Mouse (Mus musculus) monocyte, adult 2 months (primary cell): Measurements from ENCODE around the gene B3galt6.

ENCODE experiments used
- DNase-seq, 2 experiments: peaks; one replicate each; pipeline ENCODE4 v3.0.0; 2022; ENCODE audit warnings: low spot score in 2 of 2, low read depth in 1 of 2

The B3galt6 gene

GRCm38 (mm10) chr4:155992241-155992905 lies at the start of gene B3galt6, which contains the start of gene Sdf4:
B3galt6 (minus strand) TSS chr4:155992649.
Sdf4 (plus strand) TSS chr4:155992872.
- peak; percentile 70 to 82 for DNase-seq

GRCm38 (mm10) chr4:156034901-156035300 lies 42.5 kb upstream of the B3galt6 start:
- no peak for DNase-seq

DNA sequence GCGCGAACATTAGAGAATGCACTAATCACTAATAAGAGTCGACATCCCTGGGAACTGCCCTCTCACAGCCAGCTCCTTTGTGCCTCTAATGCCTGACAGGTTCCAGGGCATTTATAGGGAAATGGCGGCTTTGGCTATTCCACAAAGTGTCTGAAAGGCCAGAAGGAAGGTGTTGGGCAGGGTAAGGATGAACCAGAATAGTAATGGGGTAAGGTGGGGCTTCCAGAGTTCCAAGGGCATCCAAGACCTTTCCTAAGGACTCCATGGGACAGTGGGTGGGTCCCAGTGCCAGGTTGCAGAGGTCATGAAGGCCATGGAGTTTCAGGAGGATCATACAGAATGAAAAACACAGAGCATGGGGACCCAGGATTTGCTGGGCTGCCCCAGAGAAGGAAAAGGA lies 41.9 kb upstream of the B3galt6 start:
- no peak for DNase-seq

- DNase-seq, result peak; percentile 14 to 16
Measured at GRCm38 (mm10) chr4:156033476-156034119, 41.1 kb upstream of the B3galt6 start.

- DNase-seq, result no peak
Measured at GRCm38 (mm10) chr4:156032856-156033255, 40.4 kb upstream of the B3galt6 start.

- DNase-seq, result peak in 1 of 2 experiments; percentile 14
Measured at GRCm38 (mm10) chr4:156031593-156032391, 39.3 kb upstream of the B3galt6 start.

DNA sequence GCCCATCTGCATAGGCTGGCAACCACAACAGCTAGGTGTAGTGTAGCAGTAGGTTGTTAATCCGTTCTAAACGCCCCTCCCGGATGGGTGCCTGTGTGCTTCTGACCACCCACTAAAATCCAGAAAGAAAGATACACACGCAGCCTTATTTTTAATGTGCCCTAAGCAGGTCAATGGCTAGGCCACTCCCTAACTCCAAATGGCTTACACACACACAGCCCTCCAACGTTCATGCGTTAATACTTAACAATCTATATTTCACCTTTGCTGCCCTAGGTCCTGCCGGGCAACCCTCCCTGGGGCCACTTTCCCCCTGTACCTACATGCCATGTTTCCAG lies 38.8 kb upstream of the B3galt6 start:
- no peak for DNase-seq

GRCm38 (mm10) chr4:156030651-156031118 lies 38.2 kb upstream of the B3galt6 start:
- no peak for DNase-seq

- DNase-seq, result no peak
Measured at GRCm38 (mm10) chr4:156028580-156028979, 36.1 kb upstream of the B3galt6 start.

- DNase-seq, result no peak
Measured at GRCm38 (mm10) chr4:156026013-156026412, 33.6 kb upstream of the B3galt6 start, which contains the start of gene Tnfrsf18. Tnfrsf18 (plus strand) TSS chr4:156026164.

DNA sequence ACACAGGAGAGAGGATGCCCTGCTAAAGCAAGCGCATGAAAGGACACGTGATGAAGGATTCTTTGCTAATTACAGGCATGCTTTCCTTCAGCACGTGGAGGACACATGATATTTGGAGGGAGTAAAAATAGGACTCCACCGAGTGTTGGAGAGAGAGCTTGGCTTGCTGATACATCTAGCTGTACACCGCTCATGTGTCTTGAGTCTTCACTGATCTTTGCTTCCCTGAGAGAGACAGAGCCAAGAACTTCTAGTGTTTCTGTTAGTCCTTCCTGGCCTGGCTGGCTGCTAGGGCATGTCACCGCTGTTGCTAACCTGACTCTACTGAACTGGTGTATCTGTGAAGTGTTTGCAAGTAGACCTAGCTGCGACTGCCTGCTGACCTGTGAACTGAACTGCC lies 31.7 kb upstream of the B3galt6 start:
- no peak for DNase-seq

- no peak for DNase-seq
Measured at GRCm38 (mm10) chr4:156023520-156023919, 31.1 kb upstream of the B3galt6 start.

DNA sequence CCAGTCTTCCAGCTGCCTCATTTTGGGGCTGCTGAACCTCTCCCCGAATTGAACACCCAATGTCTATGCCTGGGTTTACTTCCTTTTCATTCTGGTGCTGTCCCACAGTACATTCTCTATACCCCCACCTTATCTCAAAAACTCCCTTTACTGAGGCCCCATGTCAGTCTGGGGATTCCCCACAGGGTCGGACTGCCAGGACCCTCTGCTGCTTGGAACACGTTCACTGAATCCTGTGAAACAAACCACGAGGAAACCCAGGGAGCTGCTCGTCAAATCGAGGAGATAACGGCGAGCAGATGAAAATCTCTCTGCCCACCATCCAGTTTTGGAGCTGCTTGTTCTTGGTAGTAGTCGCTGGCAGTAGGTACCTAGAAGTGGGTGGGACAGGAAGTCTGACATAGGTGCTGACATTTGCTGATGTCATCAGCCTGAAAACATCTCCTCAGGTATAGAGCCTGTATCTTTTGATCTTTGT lies 29.5 kb upstream of the B3galt6 start:
- no peak for DNase-seq

- no peak for DNase-seq
Measured at GRCm38 (mm10) chr4:156021381-156021780, 28.9 kb upstream of the B3galt6 start.

DNA sequence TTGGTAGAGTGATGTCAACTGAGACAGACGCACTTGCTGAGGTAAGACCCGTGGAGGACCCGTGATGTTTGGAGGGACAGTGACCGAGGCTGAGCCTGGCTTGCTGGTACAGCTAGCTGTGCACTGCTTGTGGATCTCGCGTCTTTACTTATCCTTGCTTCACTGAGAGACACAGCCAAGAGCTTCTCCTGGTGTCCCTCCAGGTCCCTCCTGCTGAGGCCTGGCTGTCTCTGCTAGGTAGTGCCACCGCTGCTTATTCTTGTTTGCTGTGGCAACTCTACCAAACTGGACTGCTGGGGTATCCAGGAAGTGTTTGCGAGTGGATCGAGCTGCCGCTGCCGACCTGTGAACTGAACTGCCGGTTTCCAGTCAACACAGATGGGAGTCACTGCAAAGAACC lies 27.3 kb upstream of the B3galt6 start:
- DNase-seq, result no peak

DNA sequence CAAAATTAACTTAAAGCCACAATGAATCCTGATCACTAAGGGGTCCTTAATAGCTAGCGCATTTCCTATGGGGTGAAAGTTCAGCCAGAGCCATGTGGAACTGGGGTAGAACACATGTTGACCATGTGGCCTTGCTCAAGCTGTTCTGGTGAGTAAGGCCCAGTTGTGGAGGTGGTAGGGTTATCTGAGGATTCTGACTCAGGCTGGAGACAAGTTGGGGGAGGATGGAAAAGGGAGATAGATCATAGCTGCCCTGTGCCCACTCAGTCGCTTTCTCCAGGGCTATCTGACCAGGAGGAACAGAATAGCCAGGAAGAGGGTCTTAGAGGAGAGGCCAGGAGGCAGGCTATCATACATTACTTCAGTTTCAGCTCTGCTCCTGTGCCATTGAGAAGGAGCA lies 22.0 kb upstream of the B3galt6 start:
- no peak for DNase-seq

- no peak for DNase-seq
Measured at GRCm38 (mm10) chr4:156013637-156014036, 21.2 kb upstream of the B3galt6 start, which contains the start of gene Tnfrsf4. Tnfrsf4 (plus strand) TSS chr4:156013843.

DNA sequence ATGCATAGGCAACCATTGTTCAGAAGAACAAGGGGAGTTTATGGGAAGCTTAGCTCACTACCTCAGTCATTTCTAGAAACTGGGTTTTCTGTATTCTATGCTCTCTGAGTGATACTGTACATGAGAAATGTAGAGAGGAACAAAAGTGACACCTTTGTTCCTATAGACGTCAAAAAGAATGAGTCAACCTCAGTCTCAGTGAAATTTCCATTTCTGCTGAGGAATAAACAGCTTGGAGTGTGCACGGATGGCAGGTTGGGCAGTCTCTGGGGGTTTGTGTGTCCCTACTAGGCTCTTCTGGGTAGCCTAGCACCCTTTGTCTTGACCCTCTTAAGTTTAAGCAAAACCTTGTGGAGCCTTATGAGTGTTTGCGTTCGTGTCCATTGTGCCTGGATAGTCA lies 15.9 kb upstream of the B3galt6 start:
- no peak for DNase-seq

GRCm38 (mm10) chr4:156004109-156004508 lies 11.7 kb upstream of the B3galt6 start:
- no peak for DNase-seq

- no peak for DNase-seq
Measured at GRCm38 (mm10) chr4:155993606-155994005, 1.2 kb upstream of the B3galt6 start.

GRCm38 (mm10) chr4:155992906-155993547 lies 578 bp upstream of the B3galt6 start:
- peak; percentile 88 to 96 for DNase-seq
